8 mouse cellular contexts compared by ENCODE assay signal in genomic region chr17:30004203-30005102, GRCm38 (mm10). TPM values are rescaled to one million over a fixed set of nuclear protein-coding genes. Genes with fewer than 3 reads are reported as not detected.
DNase-seq lines count a peak whose midpoint lies in the region; ATAC-seq and TF ChIP-seq lines count a peak whose summit lies in the region.

Gene Zfand3 (plus strand): TSS chr17:30004733.

- no peaks in the 10 kb centered on the region for H3K9me3 ChIP-seq in G1E (replicated peaks)
- no peaks in the 10 kb centered on the region for H3K9me3 ChIP-seq in forebrain, embryonic 16.5 days (ENCODE audit: control insufficient read depth, low read length)
- H3K9me3 ChIP-seq in lung, embryonic 14.5 days (ENCODE audit: low read depth, low read length): no peaks in the 10 kb centered on the region

- TF ChIP-seq CTCF in G1E (IDR thresholded peaks at IDR 0.05; ENCODE audit: low read depth, low read length): no peak
- TF ChIP-seq CTCF in layer of hippocampus, adult 2 months (conservative IDR thresholded peaks at IDR 0.05): no peak
- no peak for TF ChIP-seq CTCF in lung, embryonic 14.5 days (IDR thresholded peaks at IDR 0.05; ENCODE audit: low read depth)
- TF ChIP-seq CTCF in olfactory bulb, adult 2 months (IDR thresholded peaks at IDR 0.05; ENCODE audit: insufficient read depth, low read depth, low read length): no peak
- no peak; the same call in 1 of the 2 replicates for TF ChIP-seq CTCF in thymus, adult 2 months (IDR thresholded peaks at IDR 0.05; ENCODE audit: borderline replicate concordance, control insufficient read depth, extremely low read depth, insufficient read depth, low read length, poor library complexity)

- peak; percentile 58 for TF ChIP-seq POLR2A in olfactory bulb, adult 2 months (IDR thresholded peaks at IDR 0.05; ENCODE audit: insufficient read depth, low read depth, low read length)
- TF ChIP-seq POLR2A in thymus, adult 2 months (IDR thresholded peaks at IDR 0.05; ENCODE audit: control insufficient read depth, extremely low read depth, insufficient read depth, low read length, poor library complexity): peak; percentile 39; the same call in 1 of the 2 replicates

- H3K4me2 ChIP-seq in forebrain, embryonic 16.5 days (ENCODE audit: low read length): peak within 1 kb of the TSS; percentile 95
- H3K4me2 ChIP-seq in lung, embryonic 14.5 days: peak within 1 kb of the TSS; percentile 77

- intact Hi-C loops in heart, postnatal 36 days (cut with DNase I): no loop called here

- H3K4me3 ChIP-seq in G1E (ENCODE audit: low read depth, low read length): peak within 1 kb of the TSS; percentile 90
- peak within 1 kb of the TSS; percentile 60 for H3K4me3 ChIP-seq in forebrain, embryonic 16.5 days (replicated peaks; ENCODE audit: low read length)
- H3K4me3 ChIP-seq in layer of hippocampus, adult 2 months: peak within 1 kb of the TSS; percentile 92
- H3K4me3 ChIP-seq in lung, embryonic 14.5 days (ENCODE audit: low read depth, low read length): peak within 1 kb of the TSS; percentile 93
- H3K4me3 ChIP-seq in olfactory bulb, adult 2 months (ENCODE audit: insufficient read depth, low read depth, low read length): peak within 1 kb of the TSS; percentile 60
- H3K4me3 ChIP-seq in thymus, adult 2 months (ENCODE audit: control insufficient read depth, insufficient read depth, low read length): peak within 1 kb of the TSS; percentile 78

- peak within 1 kb of the TSS; percentile 81 for H3K9ac ChIP-seq in forebrain, embryonic 16.5 days (replicated peaks; ENCODE audit: low read depth, low read length)
- H3K9ac ChIP-seq in lung, embryonic 14.5 days: peak within 1 kb of the TSS; percentile 97

- WGBS in forebrain, embryonic 16.5 days: under 1% methylated on average over 77 of the region's 93 CpGs
- WGBS in lung, embryonic 14.5 days: under 1% methylated on average over 84 of the region's 93 CpGs
- under 1% methylated on average over 75 of the region's 93 CpGs for WGBS in olfactory bulb, adult 2 months
- under 1% methylated on average over 77 of the region's 93 CpGs for WGBS in thymus, adult 2 months

- peaks cover 34% of the 10 kb centered on the region for H3K4me1 ChIP-seq in G1E (ENCODE audit: insufficient read depth, low read depth, low read length)
- peaks cover 32% of the 10 kb centered on the region for H3K4me1 ChIP-seq in forebrain, embryonic 16.5 days (replicated peaks; ENCODE audit: control insufficient read depth, insufficient read depth, low read length)
- H3K4me1 ChIP-seq in lung, embryonic 14.5 days (ENCODE audit: insufficient read depth): peaks cover 24% of the 10 kb centered on the region
- peaks cover 13% of the 10 kb centered on the region for H3K4me1 ChIP-seq in olfactory bulb, adult 2 months (ENCODE audit: control insufficient read depth, insufficient read depth, low read length)
- peaks cover 19% of the 10 kb centered on the region for H3K4me1 ChIP-seq in thymus, adult 2 months (replicated peaks; ENCODE audit: control insufficient read depth, insufficient read depth, low read length)

- H3K27ac ChIP-seq in forebrain, embryonic 16.5 days (ENCODE audit: low read length): peak within 1 kb of the TSS; percentile 99
- H3K27ac ChIP-seq in layer of hippocampus, adult 2 months: peak within 1 kb of the TSS; percentile 98
- H3K27ac ChIP-seq in lung, embryonic 14.5 days (ENCODE audit: low read depth): peak within 1 kb of the TSS; percentile 100
- H3K27ac ChIP-seq in olfactory bulb, adult 2 months (ENCODE audit: insufficient read depth, low read depth, low read length): peak within 1 kb of the TSS; percentile 91
- H3K27ac ChIP-seq in thymus, adult 2 months (ENCODE audit: control insufficient read depth, insufficient read depth, low read length): peak within 1 kb of the TSS; percentile 79

- peaks cover 17% of the 10 kb centered on the region for H3K36me3 ChIP-seq in G1E (replicated peaks)
- H3K36me3 ChIP-seq in forebrain, embryonic 16.5 days (ENCODE audit: control insufficient read depth, insufficient read depth): no peaks in the 10 kb centered on the region
- no peaks in the 10 kb centered on the region for H3K36me3 ChIP-seq in lung, embryonic 14.5 days (ENCODE audit: insufficient read depth)
- no peaks in the 10 kb centered on the region for H3K36me3 ChIP-seq in thymus, adult 2 months (ENCODE audit: control insufficient read depth, insufficient read depth, low read length)

- peaks cover 2% of the 10 kb centered on the region; the same call in 1 of the 2 replicates for H3K27me3 ChIP-seq in G1E (ENCODE audit: insufficient read depth, low read length)
- no peaks in the 10 kb centered on the region for H3K27me3 ChIP-seq in forebrain, embryonic 16.5 days (replicated peaks; ENCODE audit: control insufficient read depth, insufficient read depth, low read length)
- H3K27me3 ChIP-seq in lung, embryonic 14.5 days (ENCODE audit: insufficient read depth, low read length): no peaks in the 10 kb centered on the region
- no peaks in the 10 kb centered on the region for H3K27me3 ChIP-seq in thymus, adult 2 months (ENCODE audit: control insufficient read depth, insufficient read depth, low read length)

- DNase-seq in G1E (ENCODE audit: low spot score): peak; percentile 97
- peak; percentile 92 to 97 for DNase-seq in cerebellum, adult 18-20 months
- peak; percentile 96 to 99 for DNase-seq in heart, postnatal 36 days
- peak; percentile 89 to 90 for DNase-seq in layer of hippocampus, adult 2 months (ENCODE audit: low spot score in 2 of 2)
- DNase-seq in lung, embryonic 14.5 days: peak; percentile 98
- peak; percentile 84 for DNase-seq in thymus, adult 2 months

- peak; percentile 86 for ATAC-seq in G1E (ENCODE audit: extremely low read depth, insufficient number of reproducible peaks, low FRiP score, poor library complexity, severe bottlenecking)
- ATAC-seq in forebrain, embryonic 16.5 days: peak; percentile 93
- peak; percentile 94 for ATAC-seq in lung, embryonic 14.5 days (ENCODE audit: insufficient read depth)

RNA-seq across cellular contexts. Expression of gene Zfand3, which starts in this region (rescaled TPM):
- total RNA-seq in G1E (2014; fragmentation: Nextera tagmentation) (49.2 and 52.1 TPM in 2 replicates), G1E (2017) (17.1 and 17.6 TPM in 2 replicates)
- 93.6 and 121 TPM in 2 replicates for polyA plus RNA-seq in G1E (2012)
- 57.0 and 58.4 TPM in 2 replicates for polyA plus RNA-seq in forebrain, embryonic 16.5 days (2015; fragmentation: Nextera tagmentation; extraction: Ambion mirVana)
- 100 to 1,000 TPM; 134 to 142 TPM for total RNA-seq in heart, postnatal 36 days (2021)
- 100 to 1,000 TPM; 112 to 118 TPM for total RNA-seq in layer of hippocampus, adult 2 months (2021)
- polyA plus RNA-seq in lung, embryonic 14.5 days (2014; fragmentation: Nextera tagmentation; extraction: Ambion mirVana): 41.2 and 47.5 TPM in 2 replicates
- polyA plus RNA-seq in olfactory bulb, adult 2 months (2012; ENCODE audit: insufficient read depth, insufficient read length, low replicate concordance, missing spikeins): not detected in 2 replicates
- 67.3 and 75.6 TPM in 2 replicates for polyA plus RNA-seq in thymus, adult 2 months (2012; rRNA removed)

Comparison
In these comparisons a context has a peak if more than half of its experiments do, and no peak if none do; other contexts are left out.
1. Peak in every context shown above with its lines: DNase-seq, ATAC-seq, H3K4me3 ChIP-seq and H3K27ac ChIP-seq.